Mouse (Mus musculus) layer of hippocampus, postnatal 10 days (tissue): ENCODE measurements at regions not wholly inside any gene's neighbourhood (a gene's known extent, or its start where the extent isn't known, plus 50 kb on each side); places are given as distances from the start of the nearest gene placed in this dataset.

ENCODE experiments used
- DNase-seq, 2 experiments: peaks; one replicate each; pipeline ENCODE4 v3.0.0; 2021; ENCODE audit warnings: low spot score in 2 of 2

- DNase-seq: no peak
Observed at GRCm38 (mm10) chr2:9683673-9684210, 197.3 kb upstream of the 4930412O13Rik start.

- DNase-seq: no peak
Observed at GRCm38 (mm10) chr2:9688176-9688575, 192.9 kb upstream of the 4930412O13Rik start.

GRCm38 (mm10) chr2:9689518-9689917 is 191.5 kb upstream of the 4930412O13Rik start:
- no peak for DNase-seq

- no peak for DNase-seq
Observed at GRCm38 (mm10) chr2:9691506-9691905, 189.5 kb upstream of the 4930412O13Rik start.

GRCm38 (mm10) chr2:9691906-9692305 is 189.1 kb upstream of the 4930412O13Rik start:
- DNase-seq: no peak

GRCm38 (mm10) chr2:9693351-9693750 is 187.7 kb upstream of the 4930412O13Rik start:
- no peak for DNase-seq

- DNase-seq: no peak
Observed at GRCm38 (mm10) chr2:9694178-9694577, 186.9 kb upstream of the 4930412O13Rik start.

- DNase-seq: peak in 1 of 2 experiments; percentile 14
Observed at GRCm38 (mm10) chr2:9697591-9698345, 183.3 kb upstream of the 4930412O13Rik start.

GRCm38 (mm10) chr2:9704266-9704665 is 176.8 kb upstream of the 4930412O13Rik start:
- DNase-seq: no peak

- no peak for DNase-seq
Observed at GRCm38 (mm10) chr2:9709466-9709865, 171.6 kb upstream of the 4930412O13Rik start.

GRCm38 (mm10) chr2:9717904-9718303 is 163.1 kb upstream of the 4930412O13Rik start:
- DNase-seq: no peak

- no peak for DNase-seq
Observed at GRCm38 (mm10) chr2:9733243-9733642, 147.8 kb upstream of the 4930412O13Rik start.

- no peak for DNase-seq
Observed at GRCm38 (mm10) chr2:9744181-9744580, 136.9 kb upstream of the 4930412O13Rik start.

GRCm38 (mm10) chr2:9749829-9750788 is 130.9 kb upstream of the 4930412O13Rik start:
- no peak for DNase-seq

GRCm38 (mm10) chr2:9753691-9754090 is 127.4 kb upstream of the 4930412O13Rik start:
- no peak for DNase-seq

GRCm38 (mm10) chr2:9754153-9754552 is 126.9 kb upstream of the 4930412O13Rik start:
- no peak for DNase-seq

- no peak for DNase-seq
Observed at GRCm38 (mm10) chr2:9757770-9758420, 123.2 kb upstream of the 4930412O13Rik start.

GRCm38 (mm10) chr2:9758983-9759382 is 122.1 kb upstream of the 4930412O13Rik start:
- DNase-seq: no peak

GRCm38 (mm10) chr2:9759389-9760104 is 121.5 kb upstream of the 4930412O13Rik start:
- DNase-seq: no peak

- no peak for DNase-seq
Observed at GRCm38 (mm10) chr2:9780159-9780558, 100.9 kb upstream of the 4930412O13Rik start.

- no peak for DNase-seq
Observed at GRCm38 (mm10) chr2:9782698-9783097, 98.4 kb upstream of the 4930412O13Rik start.
